Mouse (Mus musculus): ENCODE data around the gene Nrgn. TPM values are rescaled to one million over a fixed set of nuclear protein-coding genes. Genes with fewer than 3 reads are reported as not detected.

Nrgn gene
- total RNA-seq (2014; rRNA removed) (35.7 and 58.1 TPM in 2 replicates), polyA plus RNA-seq (2015; fragmentation: Nextera tagmentation; extraction: Ambion mirVana) (80.4 and 80.6 TPM in 2 replicates)

DNA sequence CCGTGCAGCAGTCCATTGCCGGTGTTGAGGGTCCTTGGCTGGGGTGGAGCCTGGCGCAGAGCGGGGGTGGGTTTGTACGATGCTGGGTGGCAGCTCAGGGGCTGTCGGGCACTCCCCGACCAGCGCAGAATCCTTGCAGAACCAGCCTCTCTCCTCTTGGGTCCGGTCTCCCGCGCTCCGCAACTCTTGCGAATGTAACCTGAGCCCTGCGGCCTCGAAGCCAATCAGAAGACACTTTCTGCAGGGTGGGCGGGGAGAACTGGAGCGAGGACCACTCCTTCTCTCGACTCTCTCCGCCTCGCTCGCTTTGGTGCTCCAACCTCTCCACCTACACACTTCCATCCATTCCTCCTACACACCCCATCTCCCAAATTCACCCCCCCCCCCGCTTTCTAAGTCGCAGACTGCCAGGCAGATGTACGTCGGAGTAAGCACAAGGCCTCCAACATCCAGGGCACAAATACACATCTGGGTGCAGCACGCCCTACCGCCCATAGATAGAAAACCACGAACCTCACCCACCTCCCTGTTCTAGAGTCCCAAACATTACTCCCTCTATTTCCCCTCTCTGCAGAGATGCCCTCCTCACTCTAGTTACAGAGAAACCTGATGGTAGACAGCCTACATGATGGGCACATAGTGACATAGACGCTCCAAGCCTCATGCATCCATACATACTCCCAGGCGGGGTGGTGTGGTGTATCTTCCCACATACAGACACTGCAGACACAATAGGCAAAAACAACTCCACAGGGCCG lies at the start of gene Nrgn:
Nrgn (minus strand) TSS at position 369 of the 758 bp plus-strand sequence.
- no peaks in the 10 kb centered on the region for H3K36me3 ChIP-seq (ENCODE audit: insufficient read depth, low read length)
- DNase-seq (ENCODE audit: low spot score) (peak; percentile 76), ATAC-seq (ENCODE audit: low FRiP score) (peak; percentile 78)
- WGBS: 5% methylated on average over 31 of the region's 31 CpGs
- H3K27ac ChIP-seq (ENCODE audit: low read depth, low read length): no peak within 1 kb of the TSS; the same call in 1 of the 2 replicates
- H3K27me3 ChIP-seq (ENCODE audit: insufficient read depth, low read length): peaks cover 10% of the 10 kb centered on the region
- peak within 1 kb of the TSS; percentile 96 for H3K4me2 ChIP-seq (ENCODE audit: low read depth, low read length, poor library complexity, severe bottlenecking)
- no peak for TF ChIP-seq CTCF (IDR thresholded peaks at IDR 0.05)
- H3K4me1 ChIP-seq (ENCODE audit: insufficient read depth, low read length): peaks cover 8% of the 10 kb centered on the region
- peak within 1 kb of the TSS; percentile 56 for H3K9ac ChIP-seq (replicated peaks; ENCODE audit: low read length, poor library complexity, severe bottlenecking)
- H3K4me3 ChIP-seq (ENCODE audit: low read depth, low read length): peak within 1 kb of the TSS; percentile 51
- no peaks in the 10 kb centered on the region for H3K9me3 ChIP-seq (ENCODE audit: low read length)

- H3K4me3 ChIP-seq (ENCODE audit: low read depth, low read length): no peak overlapping the region
- ATAC-seq (ENCODE audit: low FRiP score): no peak
- no peaks in the 10 kb centered on the region; the same call in 1 of the 2 replicates for H3K36me3 ChIP-seq (ENCODE audit: insufficient read depth, low read length)
- no peaks in the 10 kb centered on the region for H3K9me3 ChIP-seq (ENCODE audit: low read length)
- no peaks in the 10 kb centered on the region for H3K4me1 ChIP-seq (ENCODE audit: insufficient read depth, low read length)
- no peak overlapping the region for H3K9ac ChIP-seq (replicated peaks; ENCODE audit: low read length, poor library complexity, severe bottlenecking)
- no peak for DNase-seq (ENCODE audit: low spot score)
- no peak for TF ChIP-seq CTCF (IDR thresholded peaks at IDR 0.05)
- H3K27ac ChIP-seq (ENCODE audit: low read depth, low read length): no peak overlapping the region
- H3K27me3 ChIP-seq (ENCODE audit: insufficient read depth, low read length): no peaks in the 10 kb centered on the region
- H3K4me2 ChIP-seq (ENCODE audit: low read depth, low read length, poor library complexity, severe bottlenecking): no peak overlapping the region
- WGBS: 94% methylated on average over 2 of the region's 2 CpGs
These were observed 48.0 kb upstream of the Nrgn start for GRCm38 (mm10) chr9:37600538-37601205.

- DNase-seq (ENCODE audit: low spot score) (no peak), ATAC-seq (ENCODE audit: low FRiP score) (no peak)
- no peak for TF ChIP-seq CTCF (IDR thresholded peaks at IDR 0.05)
- 90% methylated on average over 2 of the region's 2 CpGs for WGBS
- no peaks in the 10 kb centered on the region for H3K27me3 ChIP-seq (ENCODE audit: insufficient read depth, low read length)
- no peaks in the 10 kb centered on the region for H3K36me3 ChIP-seq (ENCODE audit: insufficient read depth, low read length)
- no peak overlapping the region for H3K9ac ChIP-seq (replicated peaks; ENCODE audit: low read length, poor library complexity, severe bottlenecking)
- H3K4me2 ChIP-seq (ENCODE audit: low read depth, low read length, poor library complexity, severe bottlenecking): no peak overlapping the region
- H3K9me3 ChIP-seq (ENCODE audit: low read length): no peaks in the 10 kb centered on the region
- H3K27ac ChIP-seq (ENCODE audit: low read depth, low read length): no peak overlapping the region
- H3K4me3 ChIP-seq (ENCODE audit: low read depth, low read length): no peak overlapping the region
- H3K4me1 ChIP-seq (ENCODE audit: insufficient read depth, low read length): no peaks in the 10 kb centered on the region
These were observed 45.9 kb upstream of the Nrgn start for GRCm38 (mm10) chr9:37598637-37599036.

- Histone ChIP-seq H3K27ac (ENCODE audit: low read depth, low read length) (no peak overlapping the region), H3K4me1 (ENCODE audit: insufficient read depth, low read length) (no peaks in the 10 kb centered on the region), H3K4me3 (ENCODE audit: low read depth, low read length) (no peak overlapping the region), H3K36me3 (ENCODE audit: insufficient read depth, low read length) (no peaks in the 10 kb centered on the region), H3K9ac (replicated peaks; ENCODE audit: low read length, poor library complexity, severe bottlenecking) (no peak overlapping the region), H3K27me3 (ENCODE audit: insufficient read depth, low read length) (no peaks in the 10 kb centered on the region), H3K9me3 (ENCODE audit: low read length) (no peaks in the 10 kb centered on the region), H3K4me2 (ENCODE audit: low read depth, low read length, poor library complexity, severe bottlenecking) (no peak overlapping the region)
- DNase-seq (ENCODE audit: low spot score) (no peak), ATAC-seq (ENCODE audit: low FRiP score) (no peak)
- no peak for TF ChIP-seq CTCF (IDR thresholded peaks at IDR 0.05)
- 79% methylated on average over 1 of the region's 1 CpGs for WGBS
These were observed 42.9 kb upstream of the Nrgn start for GRCm38 (mm10) chr9:37595570-37595969.

- ATAC-seq (ENCODE audit: low FRiP score): no peak
- Histone ChIP-seq H3K27me3 (ENCODE audit: insufficient read depth, low read length) (no peaks in the 10 kb centered on the region), H3K4me3 (ENCODE audit: low read depth, low read length) (no peak overlapping the region), H3K9me3 (ENCODE audit: low read length) (no peaks in the 10 kb centered on the region), H3K4me1 (ENCODE audit: insufficient read depth, low read length) (no peaks in the 10 kb centered on the region), H3K27ac (ENCODE audit: low read depth, low read length) (no peak overlapping the region), H3K36me3 (ENCODE audit: insufficient read depth, low read length) (no peaks in the 10 kb centered on the region), H3K4me2 (ENCODE audit: low read depth, low read length, poor library complexity, severe bottlenecking) (no peak overlapping the region), H3K9ac (replicated peaks; ENCODE audit: low read length, poor library complexity, severe bottlenecking) (no peak overlapping the region)
- WGBS: 90% methylated on average over 3 of the region's 3 CpGs
- TF ChIP-seq CTCF (IDR thresholded peaks at IDR 0.05): no peak
- no peak for DNase-seq (ENCODE audit: low spot score)
These were observed 41.0 kb upstream of the Nrgn start for GRCm38 (mm10) chr9:37593690-37594089.

GRCm38 (mm10) chr9:37592633-37593032 lies 39.9 kb upstream of the Nrgn start:
- DNase-seq (ENCODE audit: low spot score): no peak
- Histone ChIP-seq H3K36me3 (ENCODE audit: insufficient read depth, low read length) (no peaks in the 10 kb centered on the region), H3K27me3 (ENCODE audit: insufficient read depth, low read length) (no peaks in the 10 kb centered on the region), H3K9me3 (ENCODE audit: low read length) (no peaks in the 10 kb centered on the region), H3K9ac (replicated peaks; ENCODE audit: low read length, poor library complexity, severe bottlenecking) (no peak overlapping the region), H3K4me2 (ENCODE audit: low read depth, low read length, poor library complexity, severe bottlenecking) (no peak overlapping the region), H3K4me1 (ENCODE audit: insufficient read depth, low read length) (no peaks in the 10 kb centered on the region), H3K27ac (ENCODE audit: low read depth, low read length) (no peak overlapping the region), H3K4me3 (ENCODE audit: low read depth, low read length) (no peak overlapping the region)
- no peak for ATAC-seq (ENCODE audit: low FRiP score)
- WGBS: 58% methylated on average over 6 of the region's 6 CpGs
- no peak for TF ChIP-seq CTCF (IDR thresholded peaks at IDR 0.05)

Data from midbrain, postnatal 0 days (tissue).